Mouse (Mus musculus) MEL (cell line): ENCODE results near the gene Npl. TPM values are rescaled to one million over a fixed set of nuclear protein-coding genes. Genes with fewer than 3 reads are reported as not detected.
"Not testable (repeated sequence)": the region's sequence is repeated elsewhere in the genome, so short reads cannot be mapped to it uniquely, and the experiment has no call there.

Source experiments
- DNase-seq: peaks from one replicate; pipeline ENCODE4 v3.0.0; 2011; ENCODE audit warnings: low read depth, low spot score
- H3K27ac ChIP-seq: 2 replicates; pipeline ENCODE4 v1.5.1; 2012; ENCODE audit warnings: low read depth, mild to moderate bottlenecking, control low read depth, low read length, moderate library complexity; ENCODE audit not compliant: control insufficient read depth
- H3K27me3 ChIP-seq, 2 experiments: fragments of 150-350 bp in 1 of 2; sonication (generic) in 1 of 2; 2 replicates each; pipeline ENCODE4 v1.6.1; 2012; ENCODE audit warnings: low read length in 2 of 2, mild to moderate bottlenecking in 2 of 2, improper control_type of control experiment in 1 of 2, moderate library complexity in 1 of 2; ENCODE audit not compliant: insufficient read depth in 2 of 2, control insufficient read depth in 1 of 2
- H3K36me3 ChIP-seq, 2 experiments: 2 replicates each; pipeline ENCODE4 v1.6.1; 2012 to 2014; ENCODE audit warnings: low read length in 2 of 2, improper control_type of control experiment in 1 of 2, inconsistent platforms in 1 of 2, mild to moderate bottlenecking in 1 of 2; ENCODE audit not compliant: insufficient read depth in 2 of 2, control insufficient read depth in 1 of 2
- H3K4me1 ChIP-seq, 2 experiments: fragments of 150-350 bp in 1 of 2; sonication (generic) in 1 of 2; 2 replicates each; pipeline ENCODE4 v1.6.1; 2012; ENCODE audit warnings: low read length in 2 of 2, improper control_type of control experiment in 1 of 2, mild to moderate bottlenecking in 1 of 2; ENCODE audit not compliant: insufficient read depth in 2 of 2, control insufficient read depth in 1 of 2
- H3K4me3 ChIP-seq, 2 experiments: fragments of 150-350 bp in 1 of 2; sonication (generic) in 1 of 2; 2 replicates each; pipeline ENCODE4 v1.5.1; 2012; ENCODE audit warnings: low read depth in 2 of 2, low read length in 2 of 2, mild to moderate bottlenecking in 2 of 2, moderate library complexity in 2 of 2, control low read depth in 1 of 2, improper control_type of control experiment in 1 of 2; ENCODE audit not compliant: control insufficient read depth in 1 of 2, insufficient read depth in 1 of 2
- H3K79me2 ChIP-seq: 2 replicates; pipeline ENCODE4 v1.6.1; 2012; ENCODE audit warnings: mild to moderate bottlenecking, low read length, moderate library complexity; ENCODE audit not compliant: control insufficient read depth, poor library complexity, insufficient read depth
- H3K9ac ChIP-seq: 2 replicates; pipeline ENCODE4 v1.6.1; 2012; ENCODE audit warnings: low read depth, mild to moderate bottlenecking, control low read depth, low read length, moderate library complexity; ENCODE audit not compliant: control insufficient read depth, poor library complexity, severe bottlenecking
- H3K9me3 ChIP-seq: fragments of 150-350 bp; sonication (generic); replicated peaks from 2 replicates; pipeline ENCODE4 v1.6.1; 2012; ENCODE audit warnings: mild to moderate bottlenecking, low read length, improper control_type of control experiment, moderate library complexity; ENCODE audit not compliant: insufficient read depth
- CHD1 ChIP-seq: IDR thresholded peaks from 2 replicates; pipeline ENCODE4 v1.6.1; 2012; ENCODE audit warnings: low read depth, mild to moderate bottlenecking, inconsistent platforms, low read length, improper control_type of control experiment
- CTCF ChIP-seq, 3 experiments: IDR thresholded peaks in 2 of 3; conservative IDR thresholded peaks in 1 of 3; 2 replicates each; pipeline ENCODE4 v1.5.1; 2011 to 2012; ENCODE audit warnings: low read length in 3 of 3, low read depth in 2 of 3, mild to moderate bottlenecking in 2 of 3, improper control_type of control experiment in 1 of 3, inconsistent platforms in 1 of 3, mixed read lengths in 1 of 3, moderate library complexity in 1 of 3; ENCODE audit not compliant: control insufficient read depth in 1 of 3, insufficient read depth in 1 of 3, poor library complexity in 1 of 3, severe bottlenecking in 1 of 3
- HCFC1 ChIP-seq: IDR thresholded peaks from 2 replicates; pipeline ENCODE4 v1.6.1; 2012; ENCODE audit warnings: low read depth, mild to moderate bottlenecking, inconsistent platforms, low read length, improper control_type of control experiment, moderate library complexity
- MAFK ChIP-seq: IDR thresholded peaks from 2 replicates; pipeline ENCODE4 v1.6.1; 2011; ENCODE audit warnings: low read depth, mild to moderate bottlenecking, low read length, improper control_type of control experiment, borderline replicate concordance
- MAZ ChIP-seq: IDR thresholded peaks from 2 replicates; pipeline ENCODE4 v1.6.1; 2012; ENCODE audit warnings: low read depth, mild to moderate bottlenecking, inconsistent platforms, low read length, improper control_type of control experiment
- MYB ChIP-seq: IDR thresholded peaks from 2 replicates; pipeline ENCODE4 v1.6.1; 2011; ENCODE audit warnings: mild to moderate bottlenecking, low read depth, low read length, improper control_type of control experiment
- NRF1 ChIP-seq: IDR thresholded peaks from 2 replicates; pipeline ENCODE4 v1.6.1; 2014; ENCODE audit warnings: low read depth, mild to moderate bottlenecking, inconsistent platforms, low read length, improper control_type of control experiment, moderate library complexity; ENCODE audit not compliant: poor library complexity, insufficient read depth, severe bottlenecking
- polyA plus RNA-seq, 2 experiments: library from polyadenylated mRNA; stranded (reverse) in 1 of 2; unstranded in 1 of 2; fragments of >175 nt in 1 of 2; fragments of >200 nt in 1 of 2; gene quantifications; 2 replicates each; pipeline versions ENCODE4 v1.2.1 to v1.2.4; 2012; ENCODE audit warnings: low replicate concordance in 2 of 2, low read depth in 1 of 2; ENCODE audit not compliant: insufficient read length in 2 of 2, insufficient read depth in 1 of 2, missing spikeins in 1 of 2
- total RNA-seq: library from RNA; depleted of rRNA; stranded (reverse); fragments of 300-350 nt; gene quantifications from 2 replicates; pipeline ENCODE4 v1.2.3, GENCODE M21; 2012

Gene Npl
- total and polyA plus RNA-seq, 3 experiments, result 0.08 TPM; not detected in 2

GRCm38 (mm10) chr1:153535611-153536010 lies 14.2 kb downstream of the Npl start:
- no peak for DNase-seq
- no peaks in the 10 kb centered on the region; a peak in 1 of 4 replicates for H3K36me3 ChIP-seq
- TF ChIP-seq CHD1 (no peak), MAZ (no peak)
- no peak overlapping the region for H3K27ac ChIP-seq
- no peaks in the 10 kb centered on the region for H3K9me3 ChIP-seq
- no peaks in the 10 kb centered on the region; a peak in 1 of 4 replicates for H3K27me3 ChIP-seq
- no peak overlapping the region for H3K4me3 ChIP-seq
- H3K4me1 ChIP-seq, result peaks cover 0 to 5% of the 10 kb centered on the region in 2 experiments; a peak in 1 of 4 replicates
- H3K79me2 ChIP-seq, result no peaks in the 10 kb centered on the region
- H3K9ac ChIP-seq, result no peak overlapping the region

GRCm38 (mm10) chr1:153532896-153533295 lies 16.9 kb downstream of the Npl start:
- not testable (repeated sequence) for H3K4me1 ChIP-seq, H3K9me3 ChIP-seq, H3K9ac ChIP-seq, H3K27me3 ChIP-seq, H3K27ac ChIP-seq, H3K36me3 ChIP-seq, H3K79me2 ChIP-seq, DNase-seq, H3K4me3 ChIP-seq

DNA sequence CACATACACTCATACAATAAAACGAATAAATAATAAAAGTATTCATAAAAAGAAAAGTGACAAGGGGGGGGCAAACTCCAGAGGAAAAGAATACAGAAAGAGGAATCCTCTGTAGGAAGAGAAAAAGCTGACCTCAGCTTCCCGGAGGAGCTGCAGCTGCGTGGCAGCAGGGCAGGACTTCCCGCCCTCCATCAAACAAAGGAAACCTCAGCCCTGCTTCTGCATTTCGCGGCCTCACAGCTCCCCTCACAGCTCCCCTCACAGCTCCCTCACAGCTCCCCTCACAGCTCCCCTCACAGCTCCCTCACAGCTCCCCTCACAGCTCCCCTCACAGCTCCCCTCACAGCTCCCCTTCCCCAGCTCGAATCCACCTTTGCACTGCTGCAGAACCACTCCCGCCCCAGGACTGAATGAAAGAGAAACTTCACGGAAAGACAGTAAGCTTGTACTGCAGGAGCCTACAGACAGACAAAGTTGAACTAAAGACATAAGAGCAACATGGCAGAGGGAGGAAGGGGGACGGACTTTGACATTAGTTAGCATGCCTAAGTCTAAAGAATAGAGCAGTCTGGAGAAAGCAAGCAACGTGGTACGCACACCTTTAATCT lies 17.5 kb downstream of the Npl start:
- peaks cover 0 to 5% of the 10 kb centered on the region in 2 experiments; a peak in 1 of 4 replicates for H3K4me1 ChIP-seq
- no peaks in the 10 kb centered on the region; a peak in 1 of 4 replicates for H3K36me3 ChIP-seq
- no peaks in the 10 kb centered on the region for H3K79me2 ChIP-seq
- H3K9me3 ChIP-seq, result no peaks in the 10 kb centered on the region
- TF ChIP-seq MAZ, result no peak
- TF ChIP-seq NRF1, result no peak
- TF ChIP-seq MAFK, result no peak
- TF ChIP-seq CTCF (IDR thresholded peaks at IDR 0.05 in 2 of 3, conservative IDR thresholded peaks at IDR 0.05 in 1 of 3; ENCODE audit: control insufficient read depth in 1 of 3, insufficient read depth in 1 of 3, low read depth in 2 of 3, low read length in 3 of 3, poor library complexity in 1 of 3, severe bottlenecking in 1 of 3), result no peak
- no peak for TF ChIP-seq MYB
- no peak for TF ChIP-seq HCFC1
- no peak overlapping the region for H3K27ac ChIP-seq
- no peaks in the 10 kb centered on the region; a peak in 2 of 4 replicates for H3K27me3 ChIP-seq
- peak overlapping the region; percentile 42 to 45 for H3K4me3 ChIP-seq
- peak; percentile 55 for DNase-seq
- H3K9ac ChIP-seq, result peak overlapping the region; percentile 54
